Mouse (Mus musculus) CD4-positive, CD25-positive, alpha-beta regulatory T cell (primary cell): ENCODE data around the gene Olfr776. TPM values are rescaled to one million over a fixed set of nuclear protein-coding genes. Genes with fewer than 3 reads are reported as not detected.

Experiments used
- polyA plus RNA-seq: library from polyadenylated mRNA; unstranded; fragments of 100-300 nt; shearing (Covaris generic); gene quantifications from one replicate; pipeline ENCODE4 v1.2.1, GENCODE M21; 2017

Olfr776 gene
- not detected for polyA plus RNA-seq

GRCm38 (mm10) chr10:129258827-129259226 lies at the start of gene Olfr776:
Gene Olfr776, plus strand, starts transcription at chr10:129259127.

DNA sequence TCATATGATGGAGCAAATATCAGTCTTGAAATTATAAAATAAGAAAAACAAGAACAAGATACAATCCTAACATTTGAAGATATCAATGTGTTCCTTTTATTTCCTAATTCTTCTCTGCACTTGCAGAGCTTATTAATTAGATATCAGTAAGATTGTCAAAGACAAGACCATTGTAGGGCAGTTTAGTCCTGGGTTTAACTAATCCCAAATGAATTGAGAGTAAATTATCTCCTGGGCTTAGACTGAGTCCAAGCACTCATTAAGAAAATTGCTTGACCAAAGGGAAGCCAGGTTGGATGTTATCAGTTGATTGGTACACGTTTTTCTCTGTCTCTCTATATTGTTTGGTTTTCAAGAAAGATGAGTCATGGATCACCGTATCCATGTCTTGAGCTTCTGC lies 23.0 kb upstream of the Olfr776 start, which contains the start of gene Olfr774:
TSS of gene Olfr774 (plus strand) at position 301 of the 400 bp plus-strand sequence.

DNA sequence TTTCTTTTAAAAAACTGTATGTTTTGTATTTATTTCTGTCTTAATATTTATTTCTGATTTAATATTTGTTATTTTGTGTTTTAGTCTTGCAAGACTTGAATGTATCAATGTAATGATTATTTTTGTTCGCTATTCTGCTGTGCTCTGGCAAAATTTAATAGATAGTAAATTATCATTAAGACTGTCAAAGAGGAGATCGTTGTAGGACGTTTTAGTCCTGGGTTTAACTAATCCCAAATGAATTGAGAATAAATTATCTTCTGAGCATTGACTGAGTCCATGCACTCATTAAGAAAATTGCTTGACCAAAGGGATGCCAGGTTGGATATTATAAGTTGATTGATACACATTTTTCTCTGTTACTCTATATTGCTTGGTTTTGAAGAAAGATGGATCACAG lies 10.8 kb upstream of the Olfr776 start, which contains the start of gene Olfr775:
TSS of gene Olfr775 (plus strand) at position 301 of the 400 bp plus-strand sequence.

GRCm38 (mm10) chr10:129271081-129271535 lies 12.2 kb downstream of the Olfr776 start, which contains the start of gene Olfr777:
Gene Olfr777, minus strand, starts transcription at chr10:129271485.

Other genes with a start within 250 kb of the Olfr776 start
- gene Olfr763, start 248.3 kb upstream of the Olfr776 start, polyA plus RNA-seq, result not detected
- not detected for gene Olfr764-ps1, start 219.2 kb upstream of the Olfr776 start, polyA plus RNA-seq
- gene Olfr765, start 209.1 kb upstream of the Olfr776 start, polyA plus RNA-seq, result not detected
- not detected for gene Olfr766-ps1, start 190.2 kb upstream of the Olfr776 start, polyA plus RNA-seq
- not detected for gene Olfr767, start 176.2 kb upstream of the Olfr776 start, polyA plus RNA-seq
- gene Olfr768, start 159.8 kb upstream of the Olfr776 start, polyA plus RNA-seq, result not detected
- gene Olfr769, start 141.3 kb upstream of the Olfr776 start, polyA plus RNA-seq, result 0.04 TPM
- not detected for gene Olfr770, start 120.1 kb upstream of the Olfr776 start, polyA plus RNA-seq
- not detected for gene Olfr771, start 94.4 kb upstream of the Olfr776 start, polyA plus RNA-seq
- not detected for gene Olfr772, start 81.2 kb upstream of the Olfr776 start, polyA plus RNA-seq
- not detected for gene Olfr773, start 71.7 kb upstream of the Olfr776 start, polyA plus RNA-seq
- not detected for gene Olfr774, start 22.9 kb upstream of the Olfr776 start, polyA plus RNA-seq
- gene Olfr775, start 10.7 kb upstream of the Olfr776 start, polyA plus RNA-seq, result not detected
- gene Olfr777, start 12.4 kb downstream of the Olfr776 start, polyA plus RNA-seq, result not detected
- not detected for gene Olfr780, start 59.0 kb downstream of the Olfr776 start, polyA plus RNA-seq
- not detected for gene Olfr781, start 69.7 kb downstream of the Olfr776 start, polyA plus RNA-seq
- gene Olfr782, start 89.7 kb downstream of the Olfr776 start, polyA plus RNA-seq, result not detected
- gene Olfr784, start 125.0 kb downstream of the Olfr776 start, polyA plus RNA-seq, result 0.07 TPM
- not detected for gene Olfr785, start 146.3 kb downstream of the Olfr776 start, polyA plus RNA-seq
- gene Olfr786, start 168.2 kb downstream of the Olfr776 start, polyA plus RNA-seq, result not detected
- gene Olfr787, start 202.7 kb downstream of the Olfr776 start, polyA plus RNA-seq, result 0.16 TPM
- gene Olfr788, start 211.9 kb downstream of the Olfr776 start, polyA plus RNA-seq, result not detected
- not detected for gene Olfr789, start 225.6 kb downstream of the Olfr776 start, polyA plus RNA-seq
- not detected for gene Olfr790, start 239.4 kb downstream of the Olfr776 start, polyA plus RNA-seq